Mouse (Mus musculus) kidney, embryonic 14.5 days (tissue): ENCODE results near the gene Gstt4. TPM values are rescaled to one million over a fixed set of nuclear protein-coding genes. Genes with fewer than 3 reads are reported as not detected.

Experiments
- ATAC-seq: fragments of 200-750 bp; cut with Nextera tagmentation; 2 replicates; pipeline ENCODE4 v1.8.0; 2017; ENCODE audit warnings: moderate number of reproducible peaks, mild to moderate bottlenecking, moderate TSS enrichment, moderate library complexity; ENCODE audit not compliant: low FRiP score, low TSS enrichment
- H3K27ac ChIP-seq: fragments of 300-500 bp; sonication (generic); 2 replicates; pipeline ENCODE4 v1.5.1; 2014; ENCODE audit warnings: low read depth, mild to moderate bottlenecking, low read length, moderate library complexity, mixed read lengths
- H3K27me3 ChIP-seq: fragments of 300-500 bp; sonication (generic); 2 replicates; pipeline ENCODE4 v1.6.1; 2014; ENCODE audit warnings: mild to moderate bottlenecking, low read length; ENCODE audit not compliant: control insufficient read depth, insufficient read depth
- H3K36me3 ChIP-seq: fragments of 300-500 bp; sonication (generic); 2 replicates; pipeline ENCODE4 v1.6.1; 2014; ENCODE audit warnings: low read length, mixed read lengths; ENCODE audit not compliant: control insufficient read depth, insufficient read depth
- H3K4me1 ChIP-seq: fragments of 300-500 bp; sonication (generic); 2 replicates; pipeline ENCODE4 v1.6.1; 2014; ENCODE audit warnings: low read length, mixed read lengths; ENCODE audit not compliant: control insufficient read depth, insufficient read depth
- H3K4me2 ChIP-seq: fragments of 300-500 bp; sonication (generic); replicated peaks from 2 replicates; pipeline ENCODE4 v1.6.1; 2014; ENCODE audit warnings: low read depth, mild to moderate bottlenecking, low read length
- H3K4me3 ChIP-seq: fragments of 300-500 bp; sonication (generic); 2 replicates; pipeline ENCODE4 v1.5.1; 2014; ENCODE audit warnings: mild to moderate bottlenecking, low read length
- H3K9ac ChIP-seq: fragments of 300-500 bp; sonication (generic); 2 replicates; pipeline ENCODE4 v1.6.1; 2014; ENCODE audit warnings: low read depth, mild to moderate bottlenecking, low read length, moderate library complexity
- H3K9me3 ChIP-seq: fragments of 300-500 bp; sonication (generic); 2 replicates; pipeline ENCODE4 v1.6.1; 2016; ENCODE audit warnings: low read length; ENCODE audit not compliant: control insufficient read depth
- WGBS: fragments of 180-500 bp; shearing (Covaris S2); extraction: QIAGEN DNeasy Blood & Tissue Kit; methylation state at CpG from one replicate; pipeline ENCODE4 v1.1.7; 2014; 5-methylcytosine and 5-hydroxymethylcytosine counted together
- polyA plus RNA-seq: library from polyadenylated mRNA; unstranded; fragments of >200 nt; fragmentation: Nextera tagmentation; extraction: Ambion mirVana; gene quantifications from 2 replicates; pipeline ENCODE4 v1.2.1, GENCODE M21; 2014

The Gstt4 gene
- polyA plus RNA-seq, 1 experiment from 2014 or later = not detected

DNA sequence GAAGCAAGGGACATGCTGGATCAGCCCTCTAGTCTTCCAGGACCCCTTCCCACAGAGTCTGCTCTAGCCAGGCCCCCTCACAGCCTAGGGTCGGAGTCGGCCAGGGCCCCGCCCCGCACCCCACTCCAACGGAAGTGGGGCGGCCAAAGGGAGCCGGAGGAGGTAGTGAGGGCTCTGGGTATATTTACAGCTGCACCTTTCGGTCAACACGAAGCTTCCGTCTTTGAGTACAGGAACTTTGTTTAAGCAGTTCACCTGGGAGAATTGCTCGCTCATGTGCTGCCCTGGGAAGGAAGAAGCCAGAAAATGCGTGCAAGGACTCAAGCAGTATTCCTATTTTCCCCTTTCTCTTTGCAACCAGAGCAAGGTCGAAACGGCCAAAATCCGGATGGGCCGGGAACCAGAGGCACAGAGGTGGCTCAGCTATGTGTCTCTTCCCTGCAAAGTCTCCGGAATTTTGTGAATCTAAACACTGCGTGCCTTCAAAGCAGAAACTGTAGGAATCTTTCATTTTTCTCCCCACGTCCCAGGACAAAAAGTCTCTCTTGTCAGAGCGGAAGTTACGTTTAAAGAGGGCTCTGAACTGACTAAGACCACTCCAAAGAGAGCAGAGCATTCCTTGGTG is 11.2 kb upstream of the Gstt4 start:
- Histone ChIP-seq H3K36me3 (no peaks in the 10 kb centered on the region), H3K27me3 (no peaks in the 10 kb centered on the region), H3K27ac (no peak overlapping the region), H3K4me3 (peak overlapping the region; percentile 43), H3K4me2 (peak overlapping the region; percentile 69), H3K9me3 (no peaks in the 10 kb centered on the region), H3K9ac (peak overlapping the region; percentile 53), H3K4me1 (peaks cover 19% of the 10 kb centered on the region; the same call in 1 of the 2 replicates)
- WGBS = 13% methylated on average over 21 of the region's 21 CpGs
- ATAC-seq = no peak

DNA sequence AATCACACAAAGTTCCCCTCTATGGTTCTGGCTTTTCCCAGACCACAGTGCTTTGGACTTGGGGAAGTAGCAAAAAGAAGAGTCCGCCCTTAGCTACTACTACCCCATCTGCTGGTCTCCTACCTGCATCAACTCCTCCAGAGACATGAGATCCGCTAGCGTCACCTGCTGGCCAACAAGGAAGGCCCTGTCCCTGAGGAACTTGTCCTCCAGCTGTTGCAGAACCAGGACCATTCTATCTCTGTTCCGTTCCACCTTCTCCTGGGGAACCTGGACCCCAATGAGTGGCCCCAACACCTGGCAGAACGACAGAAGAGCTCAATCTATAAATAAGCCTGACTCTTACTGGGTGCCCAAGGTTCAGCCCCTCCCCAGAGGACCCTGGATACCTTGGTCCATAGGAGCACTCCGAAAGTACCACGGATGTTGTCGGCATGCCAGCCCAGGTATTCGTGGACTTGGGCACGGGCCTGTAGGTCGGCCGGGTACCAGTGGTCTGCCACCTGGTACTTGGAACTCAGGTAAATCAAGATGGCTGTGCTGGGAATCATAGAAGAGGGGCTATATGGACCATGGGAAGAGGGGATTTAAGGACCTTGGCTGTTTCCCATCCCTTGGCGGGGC is 10.0 kb upstream of the Gstt4 start:
- H3K4me1 ChIP-seq = peaks cover 12% of the 10 kb centered on the region; the same call in 1 of the 2 replicates
- no peaks in the 10 kb centered on the region for H3K27me3 ChIP-seq
- no peaks in the 10 kb centered on the region for H3K9me3 ChIP-seq
- H3K4me3 ChIP-seq = no peak overlapping the region
- H3K9ac ChIP-seq = no peak overlapping the region
- H3K36me3 ChIP-seq = no peaks in the 10 kb centered on the region
- no peak overlapping the region for H3K27ac ChIP-seq
- no peak overlapping the region for H3K4me2 ChIP-seq
- ATAC-seq = no peak
- 71% methylated on average over 13 of the region's 13 CpGs for WGBS

DNA sequence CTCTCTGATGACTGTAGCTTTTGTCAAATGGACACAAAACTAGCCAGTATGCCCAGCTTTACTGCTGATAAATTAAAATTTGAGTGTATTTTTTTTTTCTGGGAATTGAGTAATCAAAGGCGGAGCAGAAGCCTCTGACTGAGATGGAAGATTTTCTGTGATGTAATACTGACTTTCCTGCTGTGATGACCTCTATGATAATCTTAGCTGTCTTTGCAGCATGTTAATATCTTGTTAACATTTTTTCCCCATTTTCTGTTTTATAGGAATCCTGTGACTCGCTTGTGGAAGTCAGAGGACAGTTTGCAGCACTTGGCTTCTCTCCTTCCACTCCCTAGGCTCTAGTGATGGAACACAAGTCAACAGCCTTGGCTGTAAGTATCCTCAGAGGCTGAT is 7.9 kb upstream of the Gstt4 start:
- Histone ChIP-seq H3K9ac (no peak overlapping the region), H3K27me3 (no peaks in the 10 kb centered on the region), H3K36me3 (no peaks in the 10 kb centered on the region), H3K4me2 (no peak overlapping the region), H3K27ac (no peak overlapping the region), H3K4me3 (no peak overlapping the region), H3K4me1 (peaks cover 5% of the 10 kb centered on the region; the same call in 1 of the 2 replicates), H3K9me3 (no peaks in the 10 kb centered on the region)
- 93% methylated on average over 2 of the region's 2 CpGs for WGBS
- no peak for ATAC-seq

DNA sequence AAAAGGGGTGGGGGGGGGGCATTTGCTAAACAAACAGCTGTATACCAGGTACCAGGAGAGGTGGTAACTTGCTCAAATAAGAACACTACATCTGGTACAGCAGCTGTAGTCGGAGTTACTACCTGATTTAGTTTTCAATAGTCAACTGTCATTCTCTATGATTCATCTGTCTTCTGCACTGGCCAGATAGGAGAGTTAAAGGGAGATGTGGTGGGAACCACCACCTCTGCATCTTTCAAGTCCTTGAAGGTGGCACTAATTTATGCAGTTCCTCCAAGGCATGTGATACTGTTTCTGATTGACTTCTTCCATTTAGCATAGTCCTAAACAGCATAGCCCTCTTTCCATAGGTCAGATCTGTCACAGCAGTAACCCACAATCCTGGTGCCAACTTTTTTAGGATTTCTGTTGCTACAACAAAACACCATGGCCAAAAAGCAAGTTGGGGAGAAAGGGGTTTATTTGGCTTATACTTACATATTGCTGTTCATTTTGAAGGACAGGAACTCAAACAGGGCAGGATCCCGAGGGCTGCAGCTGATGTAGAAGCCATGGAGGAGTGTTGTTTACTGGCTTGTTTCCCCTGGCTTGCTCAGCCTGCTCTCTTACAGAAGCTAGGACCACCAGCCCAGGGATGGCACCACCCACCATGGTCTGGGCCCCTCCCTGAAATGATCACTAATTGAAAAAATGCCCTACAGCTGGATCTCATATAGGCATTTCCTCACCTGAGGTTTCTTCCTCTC is 7.4 kb upstream of the Gstt4 start:
- Histone ChIP-seq H3K27me3 (no peaks in the 10 kb centered on the region), H3K4me3 (no peak overlapping the region), H3K9me3 (no peaks in the 10 kb centered on the region), H3K36me3 (no peaks in the 10 kb centered on the region), H3K4me2 (no peak overlapping the region), H3K4me1 (peaks cover 5% of the 10 kb centered on the region; the same call in 1 of the 2 replicates), H3K27ac (no peak overlapping the region), H3K9ac (no peak overlapping the region)
- 83% methylated on average over 2 of the region's 2 CpGs for WGBS
- ATAC-seq = no peak

DNA sequence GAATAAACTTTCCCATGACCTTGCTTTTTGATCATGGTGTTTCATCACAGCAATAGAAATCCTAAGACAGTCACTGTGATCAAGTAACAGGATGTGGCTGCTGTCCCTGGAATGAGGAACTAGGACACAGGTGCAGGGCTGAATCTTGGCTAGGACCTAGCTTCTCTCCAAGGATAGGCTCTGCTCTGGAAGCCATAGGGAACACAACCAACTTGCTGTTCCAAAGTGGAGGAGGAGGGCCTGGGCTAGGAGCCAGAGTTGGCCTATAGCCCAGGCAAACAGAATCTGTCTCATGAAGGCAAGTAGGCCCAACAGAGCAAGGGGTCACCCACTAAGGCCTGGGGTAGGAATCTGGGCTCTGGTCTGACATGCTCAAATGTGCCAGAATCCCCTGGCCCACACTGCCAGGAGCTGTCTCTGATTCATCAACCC is 6.2 kb upstream of the Gstt4 start:
- Histone ChIP-seq H3K4me3 (no peak overlapping the region), H3K4me1 (peaks cover 3% of the 10 kb centered on the region; the same call in 1 of the 2 replicates), H3K27ac (no peak overlapping the region), H3K9ac (no peak overlapping the region), H3K27me3 (no peaks in the 10 kb centered on the region), H3K36me3 (no peaks in the 10 kb centered on the region), H3K4me2 (no peak overlapping the region), H3K9me3 (no peaks in the 10 kb centered on the region)
- ATAC-seq = no peak

DNA sequence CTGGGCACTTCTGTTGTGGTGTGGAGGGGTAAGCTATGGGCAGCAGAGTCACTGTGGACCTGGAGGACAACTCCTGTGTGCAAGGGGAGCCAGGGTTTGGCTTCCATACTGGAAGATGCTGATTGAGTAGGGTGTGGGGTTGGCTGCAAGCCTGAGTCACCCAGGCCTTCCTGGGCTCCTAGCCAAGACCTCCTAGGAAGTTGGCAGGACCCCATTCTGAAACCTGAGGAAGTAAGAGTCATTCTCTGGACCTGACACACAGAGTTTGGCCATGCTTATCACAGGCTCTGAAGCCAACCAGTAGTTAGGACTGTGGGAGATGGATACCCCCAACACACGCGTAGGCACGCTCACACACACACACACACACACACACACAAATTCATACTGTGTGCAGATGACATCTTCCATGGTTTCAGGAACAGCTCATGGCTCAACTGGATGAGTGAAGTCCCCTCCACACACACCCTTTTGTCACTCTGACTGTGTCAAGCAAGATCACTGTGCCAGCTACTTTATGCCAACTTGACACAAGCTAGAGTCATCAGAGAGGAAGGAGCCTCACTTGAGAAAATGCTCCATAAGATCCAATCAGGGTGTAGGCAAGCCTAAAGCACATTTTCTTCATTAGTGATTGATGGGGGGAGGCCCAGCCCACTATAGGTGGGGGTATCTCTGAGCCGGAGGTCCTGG is 5.5 kb upstream of the Gstt4 start:
- 92% methylated on average over 4 of the region's 4 CpGs for WGBS
- Histone ChIP-seq H3K27ac (no peak overlapping the region), H3K36me3 (no peaks in the 10 kb centered on the region), H3K9ac (no peak overlapping the region), H3K4me2 (no peak overlapping the region), H3K27me3 (no peaks in the 10 kb centered on the region), H3K4me1 (no peaks in the 10 kb centered on the region), H3K9me3 (peaks cover 4% of the 10 kb centered on the region; the same call in 1 of the 2 replicates), H3K4me3 (no peak overlapping the region)
- no peak for ATAC-seq

DNA sequence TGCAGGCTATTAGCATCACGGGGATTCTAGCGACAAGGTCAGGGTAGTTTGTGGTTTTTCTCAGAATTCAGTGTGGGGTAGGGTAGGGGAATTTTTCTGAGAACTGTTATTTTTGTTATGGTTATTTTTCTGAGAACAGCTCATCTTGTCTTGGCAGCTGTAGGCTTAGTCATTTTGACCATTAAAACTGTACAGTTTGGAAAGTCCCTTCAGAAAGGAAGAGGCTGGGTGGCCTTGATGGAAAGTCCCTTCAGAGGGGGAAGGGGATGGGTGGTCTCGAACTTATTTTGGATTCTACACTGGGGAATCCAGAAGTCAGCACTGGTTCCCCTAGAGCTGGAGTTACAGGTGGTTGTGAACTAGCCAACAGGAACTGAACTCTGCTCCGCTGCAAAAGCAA is 2.2 kb upstream of the Gstt4 start:
- H3K36me3 ChIP-seq = no peaks in the 10 kb centered on the region
- ATAC-seq = no peak
- H3K4me3 ChIP-seq = no peak overlapping the region
- H3K9me3 ChIP-seq = peaks cover 4% of the 10 kb centered on the region; the same call in 1 of the 2 replicates
- H3K9ac ChIP-seq = no peak overlapping the region
- no peaks in the 10 kb centered on the region for H3K4me1 ChIP-seq
- H3K4me2 ChIP-seq = no peak overlapping the region
- no peaks in the 10 kb centered on the region for H3K27me3 ChIP-seq
- WGBS = 89% methylated on average over 4 of the region's 4 CpGs
- H3K27ac ChIP-seq = no peak overlapping the region

DNA sequence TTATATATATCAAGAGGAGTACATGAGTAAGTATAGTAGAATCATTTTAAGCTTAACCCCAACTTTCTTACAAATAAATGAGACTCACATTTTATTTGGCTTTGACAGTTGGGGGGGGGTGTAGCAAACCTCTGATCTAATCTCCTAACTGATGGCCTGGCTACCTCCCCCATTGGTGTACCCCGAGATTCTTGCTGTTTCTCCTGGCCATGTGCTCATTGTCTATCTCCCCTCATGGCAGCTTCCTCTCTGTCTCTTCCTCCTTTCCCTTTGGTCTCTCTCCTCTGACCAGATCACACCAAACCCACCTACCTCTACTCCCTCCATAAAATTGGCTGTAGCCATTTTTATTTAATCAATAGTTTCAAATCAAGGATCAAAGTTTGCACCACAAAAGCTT is 1.4 kb upstream of the Gstt4 start:
- H3K4me1 ChIP-seq = no peaks in the 10 kb centered on the region
- no peak overlapping the region for H3K4me2 ChIP-seq
- 79% methylated on average over 1 of the region's 1 CpGs for WGBS
- no peak overlapping the region for H3K27ac ChIP-seq
- no peak for ATAC-seq
- peaks cover 4% of the 10 kb centered on the region; the same call in 1 of the 2 replicates for H3K9me3 ChIP-seq
- no peak overlapping the region for H3K9ac ChIP-seq
- no peaks in the 10 kb centered on the region for H3K36me3 ChIP-seq
- H3K27me3 ChIP-seq = no peaks in the 10 kb centered on the region
- H3K4me3 ChIP-seq = no peak overlapping the region
